Mouse (Mus musculus): ENCODE results near the gene Irf2bpl.

GRCm38 (mm10) chr12:86912335-86913093 lies 27.9 kb upstream of the Irf2bpl start:
- TF ChIP-seq POLR2A (IDR thresholded peaks at IDR 0.05; ENCODE audit: extremely low read depth, insufficient read depth, low read length) = no peak
- TF ChIP-seq CTCF (IDR thresholded peaks at IDR 0.05; ENCODE audit: low read depth, low read length) = no peak
